ENCODE assay signal across 13 mouse cellular contexts in genomic region chr14:62170385-62170784, GRCm38 (mm10).
DNase-seq lines count a peak whose midpoint lies in the region; ATAC-seq lines count a peak whose summit lies in the region.
"Had no signal": no experiment of that assay in that cellular context is flagged by ENCODE, and none has a peak within 500 bp of the region (broad histone marks: within the 10 kb centered on the region; RNA-seq: fewer than 3 reads in every experiment).

No protein-coding gene starts in this region.

- no peaks in the 10 kb centered on the region for H3K36me3 ChIP-seq in heart, embryonic 14.5 days (ENCODE audit: control insufficient read depth, insufficient read depth, low read length)
- H3K36me3 ChIP-seq in kidney, embryonic 15.5 days = no peaks in the 10 kb centered on the region
- H3K36me3 ChIP-seq: heart, embryonic 12.5 days; liver, embryonic 15.5 days had no signal

- peak overlapping the region; percentile 14; the same call in 1 of the 2 replicates for H3K4me2 ChIP-seq in heart, embryonic 14.5 days (ENCODE audit: low read length)
- H3K4me2 ChIP-seq in kidney, embryonic 15.5 days = peak overlapping the region; percentile 32
- H3K4me2 ChIP-seq: heart, embryonic 12.5 days; liver, embryonic 15.5 days had no signal

- 38% methylated on average over 5 of the region's 5 CpGs for WGBS in heart, embryonic 14.5 days
- 20% methylated on average over 5 of the region's 5 CpGs for WGBS in kidney, embryonic 15.5 days

- no peak overlapping the region for H3K27ac ChIP-seq in heart, embryonic 14.5 days (replicated peaks in 1 of 2; ENCODE audit: control insufficient read depth in 1 of 2, insufficient read depth in 1 of 2, low read depth in 2 of 2, low read length in 2 of 2)
- peak overlapping the region; percentile 73 for H3K27ac ChIP-seq in kidney, embryonic 15.5 days
- H3K27ac ChIP-seq: liver, embryonic 15.5 days had no signal

- H3K4me1 ChIP-seq in heart, embryonic 14.5 days (ENCODE audit: control insufficient read depth in 2 of 2, insufficient read depth in 2 of 2, low read length in 2 of 2) = peaks cover 36 to 68% of the 10 kb centered on the region in 2 experiments
- H3K4me1 ChIP-seq in kidney, embryonic 15.5 days = peaks cover 42% of the 10 kb centered on the region
- H3K4me1 ChIP-seq: liver, embryonic 15.5 days had no signal

- H3K4me3 ChIP-seq in heart, embryonic 14.5 days (ENCODE audit: control insufficient read depth in 1 of 2, insufficient read depth in 1 of 2, low read depth in 1 of 2, low read length in 2 of 2) = no peak overlapping the region
- H3K4me3 ChIP-seq in kidney, embryonic 15.5 days (replicated peaks) = peak overlapping the region; percentile 4; the same call in 1 of the 2 replicates
- H3K4me3 ChIP-seq: heart, embryonic 12.5 days; liver, embryonic 15.5 days had no signal

- DNase-seq in heart, postnatal 25 days (ENCODE audit: low spot score) = no peak
- DNase-seq in urinary bladder, postnatal 14 days (ENCODE audit: low spot score) = peak; percentile 19
- DNase-seq in urinary bladder, postnatal 4 days (ENCODE audit: low spot score in 2 of 2) = no peak
- no peak for DNase-seq in spleen, postnatal 36 days (ENCODE audit: low spot score in 2 of 2)
- no peak for DNase-seq in spleen, postnatal 10 days (ENCODE audit: low spot score in 2 of 2)
- DNase-seq: cerebellum, adult 2 months; thymus, postnatal 14 days had no signal

- ATAC-seq in heart, embryonic 14.5 days (ENCODE audit: insufficient number of reproducible peaks, insufficient read depth, low FRiP score, low read depth) = no peak
- peak; percentile 80 for ATAC-seq in kidney, embryonic 15.5 days (replicated peaks; ENCODE audit: low FRiP score)
- ATAC-seq in megakaryocyte, adult 5-6 weeks (ENCODE audit: poor library complexity, severe bottlenecking) = no peak
- ATAC-seq: inflammation-experienced regulatory T-cells, adult 6 months had no signal

- H3K9ac ChIP-seq in heart, embryonic 14.5 days (ENCODE audit: low read length) = no peak overlapping the region
- H3K9ac ChIP-seq in kidney, embryonic 15.5 days = 0 out of 2 replicates have a peak overlapping the region, but pooled peaks have one; percentile 4
- H3K9ac ChIP-seq: heart, embryonic 12.5 days; liver, embryonic 15.5 days had no signal

- no peaks in the 10 kb centered on the region for H3K27me3 ChIP-seq in heart, embryonic 14.5 days (ENCODE audit: control insufficient read depth, insufficient read depth, low read length)
- H3K27me3 ChIP-seq in kidney, embryonic 15.5 days = no peaks in the 10 kb centered on the region
- H3K27me3 ChIP-seq: heart, embryonic 12.5 days; liver, embryonic 15.5 days had no signal

- no peaks in the 10 kb centered on the region for H3K9me3 ChIP-seq in heart, embryonic 14.5 days (ENCODE audit: control insufficient read depth, low read length)
- no peaks in the 10 kb centered on the region for H3K9me3 ChIP-seq in kidney, embryonic 15.5 days (replicated peaks)
- H3K9me3 ChIP-seq: heart, embryonic 12.5 days; liver, embryonic 15.5 days had no signal

- intact Hi-C loops in heart, postnatal 25 days (cut with DNase I) = loop anchor here (10.0 kb wide), 2 partner anchors 486 to 836 kb away; no protein-coding TSS in a partner anchor
